Mouse (Mus musculus) G1E (cell line): ENCODE data around the gene Olfr155.

Experiments used
- CTCF ChIP-seq: IDR thresholded peaks from 2 replicates; pipeline ENCODE4 v1.5.1; 2012; ENCODE audit warnings: low read depth, low read length, inconsistent platforms, mixed read lengths
- POLR2AphosphoS5 ChIP-seq: IDR thresholded peaks from 2 replicates; pipeline ENCODE4 v1.6.1; 2012; ENCODE audit warnings: low read depth, low read length, inconsistent platforms; ENCODE audit not compliant: insufficient replicate concordance
- TAL1 ChIP-seq: conservative IDR thresholded peaks from 2 replicates; pipeline ENCODE4 v1.6.1; 2012; ENCODE audit warnings: low read depth, low read length, inconsistent platforms, mixed read lengths

DNA sequence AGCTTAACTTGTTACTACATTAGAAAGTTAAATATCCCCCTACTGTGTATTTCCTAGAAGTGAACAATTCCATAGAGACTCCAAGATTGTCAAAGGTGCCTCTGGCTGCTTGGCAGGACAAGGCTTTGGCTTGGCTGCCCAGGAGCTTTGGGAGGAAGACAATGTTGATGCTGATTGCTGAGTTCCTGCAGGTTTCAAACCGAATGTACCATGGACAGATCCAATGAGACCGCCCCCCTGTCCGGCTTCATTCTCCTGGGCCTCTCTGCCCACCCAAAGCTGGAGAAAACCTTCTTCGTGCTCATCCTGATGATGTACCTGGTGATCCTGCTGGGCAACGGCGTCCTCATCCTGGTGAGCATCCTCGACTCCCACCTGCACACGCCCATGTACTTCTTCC is 2.7 kb downstream of the Olfr155 start:
- TF ChIP-seq CTCF (no peak), TAL1 (no peak), POLR2AphosphoS5 (no peak)
